Mouse (Mus musculus) heart, embryonic 13.5 days (tissue): Measurements from ENCODE around the gene Prim2. TPM values are rescaled to one million over a fixed set of nuclear protein-coding genes. Genes with fewer than 3 reads are reported as not detected.

Source experiments
- ATAC-seq: fragments of 200-750 bp; cut with Nextera tagmentation; 2 replicates; pipeline ENCODE4 v1.8.0; 2017; ENCODE audit warnings: moderate TSS enrichment; ENCODE audit not compliant: insufficient number of reproducible peaks, low FRiP score, low TSS enrichment; ENCODE audit errors: extremely low read depth
- H3K27ac ChIP-seq: fragments of 300-500 bp; sonication (generic); replicated peaks from 2 replicates; pipeline ENCODE4 v1.5.1; 2015; ENCODE audit warnings: moderate library complexity, mild to moderate bottlenecking, inconsistent platforms
- H3K27me3 ChIP-seq: fragments of 300-500 bp; sonication (generic); replicated peaks from 2 replicates; pipeline ENCODE4 v1.6.1; 2015; ENCODE audit warnings: mild to moderate bottlenecking, inconsistent platforms
- H3K36me3 ChIP-seq: fragments of 300-500 bp; sonication (generic); 2 replicates; pipeline ENCODE4 v1.6.1; 2015; ENCODE audit warnings: mild to moderate bottlenecking, inconsistent platforms
- H3K4me1 ChIP-seq: fragments of 300-500 bp; sonication (generic); 2 replicates; pipeline ENCODE4 v1.6.1; 2015; ENCODE audit warnings: inconsistent platforms
- H3K4me2 ChIP-seq: fragments of 300-500 bp; sonication (generic); 2 replicates; pipeline ENCODE4 v1.6.1; 2015; ENCODE audit warnings: inconsistent platforms, mild to moderate bottlenecking, moderate library complexity
- H3K4me3 ChIP-seq: fragments of 300-500 bp; sonication (generic); 2 replicates; pipeline ENCODE4 v1.5.1; 2015; ENCODE audit warnings: moderate library complexity, mild to moderate bottlenecking, inconsistent platforms
- H3K9ac ChIP-seq: fragments of 300-500 bp; sonication (generic); 2 replicates; pipeline ENCODE4 v1.6.1; 2015; ENCODE audit warnings: inconsistent platforms, mild to moderate bottlenecking, moderate library complexity
- H3K9me3 ChIP-seq: fragments of 300-500 bp; sonication (generic); 2 replicates; pipeline ENCODE4 v1.6.1; 2016; ENCODE audit warnings: inconsistent platforms
- WGBS: fragments of 180-500 bp; shearing (Covaris S2); methylation state at CpG from one replicate; pipeline ENCODE4 v1.1.7; 2015; ENCODE audit warnings: mixed read lengths; 5-methylcytosine and 5-hydroxymethylcytosine counted together
- polyA plus RNA-seq: library from polyadenylated mRNA; unstranded; fragments of >200 nt; fragmentation: Nextera tagmentation; extraction: Ambion mirVana; gene quantifications from 2 replicates; pipeline ENCODE4 v1.2.1, GENCODE M21; 2015

Gene Prim2
- polyA plus RNA-seq, 1 experiment from 2014 or later, result 18.1 TPM

DNA sequence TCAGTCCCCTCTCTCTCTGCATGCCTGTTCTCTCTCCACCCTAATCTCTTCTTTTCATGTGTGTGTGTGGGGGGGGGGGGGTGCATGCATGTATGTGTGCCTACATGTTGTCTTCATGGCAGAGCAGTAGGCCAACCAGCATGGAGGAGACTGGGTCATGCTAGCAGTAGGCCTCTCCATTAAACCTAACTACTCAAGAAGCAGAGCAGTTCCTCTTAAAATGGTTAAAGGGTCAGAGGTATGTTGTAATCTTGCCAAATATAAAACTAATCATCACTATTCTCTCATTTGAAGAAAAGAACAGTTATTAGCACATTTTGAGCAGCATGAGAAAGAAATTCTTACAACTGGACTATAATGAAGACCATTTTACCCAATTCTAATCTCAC lies 85.0 kb downstream of the Prim2 start:
- no peak overlapping the region for H3K9ac ChIP-seq
- no peak overlapping the region for H3K4me2 ChIP-seq
- H3K27ac ChIP-seq, result no peak overlapping the region
- H3K27me3 ChIP-seq, result no peaks in the 10 kb centered on the region
- H3K36me3 ChIP-seq, result no peaks in the 10 kb centered on the region
- H3K4me1 ChIP-seq, result peaks cover 18% of the 10 kb centered on the region
- ATAC-seq, result no peak
- H3K9me3 ChIP-seq, result no peaks in the 10 kb centered on the region
- H3K4me3 ChIP-seq, result no peak overlapping the region

DNA sequence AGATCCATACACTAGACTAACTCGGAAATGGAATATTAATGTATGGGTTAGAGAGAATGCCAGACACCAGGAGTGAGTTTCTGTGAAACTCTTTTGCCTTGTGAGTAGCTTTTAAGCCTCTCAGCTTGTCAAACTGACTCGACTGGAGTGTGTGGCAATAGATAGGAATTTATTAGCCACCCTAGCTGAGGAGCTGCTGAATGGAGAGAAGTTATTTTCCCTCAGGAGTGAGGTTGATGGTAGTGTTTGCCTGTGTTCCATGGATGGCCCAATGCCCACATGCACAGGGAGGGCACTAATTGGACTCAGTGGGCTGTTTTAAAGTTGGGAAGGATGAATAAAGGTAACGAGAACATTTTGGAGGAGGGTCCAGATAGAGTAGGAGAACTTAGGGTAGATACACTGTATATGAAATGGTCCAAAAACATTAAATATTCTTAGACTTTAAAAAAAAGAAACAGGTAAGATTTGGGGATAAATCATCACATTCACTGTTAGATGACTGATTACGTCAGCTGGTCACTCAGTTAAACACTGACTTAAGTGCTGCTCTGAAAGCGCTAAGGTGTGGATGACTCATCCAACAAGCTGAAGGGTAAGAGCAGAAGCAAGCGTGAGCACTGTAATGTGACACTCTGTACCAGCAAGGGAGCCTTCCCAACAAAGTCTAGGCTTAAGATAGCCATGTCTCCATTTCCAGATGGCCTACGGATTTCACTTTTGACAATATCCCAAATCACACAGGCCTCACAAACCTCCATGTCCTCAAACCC lies 85.6 kb downstream of the Prim2 start:
- Histone ChIP-seq H3K9ac (no peak overlapping the region), H3K9me3 (no peaks in the 10 kb centered on the region), H3K27ac (no peak overlapping the region), H3K36me3 (no peaks in the 10 kb centered on the region), H3K4me1 (peaks cover 18% of the 10 kb centered on the region), H3K4me2 (no peak overlapping the region), H3K27me3 (no peaks in the 10 kb centered on the region), H3K4me3 (no peak overlapping the region)
- WGBS, result 60% methylated on average over 7 of the region's 7 CpGs
- no peak for ATAC-seq

GRCm38 (mm10) chr1:33578593-33578992 lies 91.0 kb downstream of the Prim2 start:
- Histone ChIP-seq H3K27ac (no peak overlapping the region), H3K36me3 (no peaks in the 10 kb centered on the region), H3K4me3 (no peak overlapping the region), H3K27me3 (no peaks in the 10 kb centered on the region), H3K4me1 (peaks cover 10% of the 10 kb centered on the region), H3K4me2 (no peak overlapping the region), H3K9me3 (no peaks in the 10 kb centered on the region), H3K9ac (no peak overlapping the region)
- 74% methylated on average over 6 of the region's 6 CpGs for WGBS
- ATAC-seq, result no peak

GRCm38 (mm10) chr1:33574459-33574858 lies 95.1 kb downstream of the Prim2 start:
- Histone ChIP-seq H3K4me2 (no peak overlapping the region), H3K9me3 (no peaks in the 10 kb centered on the region), H3K27ac (no peak overlapping the region), H3K36me3 (no peaks in the 10 kb centered on the region), H3K9ac (no peak overlapping the region), H3K4me1 (no peaks in the 10 kb centered on the region), H3K4me3 (no peak overlapping the region), H3K27me3 (no peaks in the 10 kb centered on the region)
- ATAC-seq, result no peak
- 79% methylated on average over 6 of the region's 6 CpGs for WGBS

- H3K4me1 ChIP-seq, result no peaks in the 10 kb centered on the region
- H3K27ac ChIP-seq, result no peak overlapping the region
- no peak overlapping the region for H3K4me3 ChIP-seq
- no peak for ATAC-seq
- H3K9ac ChIP-seq, result no peak overlapping the region
- H3K4me2 ChIP-seq, result no peak overlapping the region
- H3K36me3 ChIP-seq, result no peaks in the 10 kb centered on the region
- H3K9me3 ChIP-seq, result no peaks in the 10 kb centered on the region
- 56% methylated on average over 7 of the region's 7 CpGs for WGBS
- H3K27me3 ChIP-seq, result no peaks in the 10 kb centered on the region
Measured at GRCm38 (mm10) chr1:33565764-33566401, 103.7 kb downstream of the Prim2 start.

GRCm38 (mm10) chr1:33564032-33564431 lies 105.6 kb downstream of the Prim2 start:
- Histone ChIP-seq H3K27ac (no peak overlapping the region), H3K9ac (no peak overlapping the region), H3K4me2 (no peak overlapping the region), H3K4me3 (no peak overlapping the region), H3K36me3 (no peaks in the 10 kb centered on the region), H3K27me3 (no peaks in the 10 kb centered on the region), H3K9me3 (no peaks in the 10 kb centered on the region), H3K4me1 (no peaks in the 10 kb centered on the region)
- ATAC-seq, result no peak
- 70% methylated on average over 6 of the region's 6 CpGs for WGBS

- Histone ChIP-seq H3K27ac (no peak overlapping the region), H3K36me3 (no peaks in the 10 kb centered on the region), H3K4me1 (no peaks in the 10 kb centered on the region), H3K27me3 (no peaks in the 10 kb centered on the region), H3K9ac (no peak overlapping the region), H3K9me3 (no peaks in the 10 kb centered on the region), H3K4me2 (no peak overlapping the region), H3K4me3 (no peak overlapping the region)
- 90% methylated on average over 3 of the region's 3 CpGs for WGBS
- ATAC-seq, result no peak
Measured at GRCm38 (mm10) chr1:33563611-33564010, 106.0 kb downstream of the Prim2 start.

- Histone ChIP-seq H3K4me3 (no peak overlapping the region), H3K9ac (no peak overlapping the region), H3K4me1 (0 out of 2 replicates have a peak, but pooled peaks cover 13% of the 10 kb centered on the region), H3K4me2 (no peak overlapping the region), H3K27ac (no peak overlapping the region), H3K36me3 (no peaks in the 10 kb centered on the region), H3K9me3 (no peaks in the 10 kb centered on the region), H3K27me3 (no peaks in the 10 kb centered on the region)
- 49% methylated on average over 4 of the region's 4 CpGs for WGBS
- ATAC-seq, result no peak
Measured at GRCm38 (mm10) chr1:33556638-33557037, 113.0 kb downstream of the Prim2 start.

DNA sequence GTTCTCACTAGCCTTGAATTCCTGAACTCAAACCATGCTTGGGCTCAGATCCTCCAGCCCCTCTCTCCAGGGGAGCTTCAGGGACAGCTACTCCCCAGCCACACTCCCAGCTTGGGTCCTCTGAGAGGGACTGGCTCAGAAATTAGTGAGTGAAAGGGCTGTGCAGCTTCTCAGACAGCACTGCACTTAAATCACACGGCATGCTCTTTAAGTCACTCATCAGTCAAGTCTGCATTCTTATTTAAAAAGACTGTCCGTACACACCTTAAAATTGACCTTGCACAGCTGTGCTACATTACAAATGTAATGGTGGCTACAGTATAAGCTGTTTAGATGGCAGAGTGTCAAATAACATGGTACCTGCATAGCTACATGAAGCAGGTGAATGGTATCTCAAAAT lies 114.0 kb downstream of the Prim2 start:
- Histone ChIP-seq H3K36me3 (no peaks in the 10 kb centered on the region), H3K27me3 (no peaks in the 10 kb centered on the region), H3K4me1 (0 out of 2 replicates have a peak, but pooled peaks cover 13% of the 10 kb centered on the region), H3K4me3 (no peak overlapping the region), H3K9ac (no peak overlapping the region), H3K27ac (no peak overlapping the region), H3K9me3 (no peaks in the 10 kb centered on the region), H3K4me2 (no peak overlapping the region)
- 60% methylated on average over 2 of the region's 2 CpGs for WGBS
- no peak for ATAC-seq

DNA sequence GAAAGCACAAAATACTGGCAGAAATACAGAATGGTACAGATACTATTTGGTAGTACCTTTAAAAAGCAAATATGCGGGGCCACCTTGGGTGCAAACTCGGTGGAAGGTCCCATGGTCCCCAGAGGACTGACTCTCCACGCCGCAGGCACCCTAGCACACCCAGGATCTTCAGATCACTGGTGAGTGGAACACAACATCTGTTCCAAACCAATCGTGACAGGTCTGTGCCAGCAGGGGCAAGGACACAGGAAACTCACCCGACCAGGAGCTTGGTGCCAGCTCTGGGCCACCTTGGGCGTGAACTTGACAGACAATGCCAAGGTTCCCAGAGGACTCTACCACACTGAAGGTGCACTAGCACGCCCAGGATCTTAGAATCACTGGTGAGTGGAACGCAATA lies 118.2 kb downstream of the Prim2 start:
- Histone ChIP-seq H3K9ac (no peak overlapping the region), H3K27ac (no peak overlapping the region), H3K36me3 (no peaks in the 10 kb centered on the region), H3K4me3 (no peak overlapping the region), H3K4me1 (0 out of 2 replicates have a peak, but pooled peaks cover 11% of the 10 kb centered on the region), H3K4me2 (no peak overlapping the region), H3K27me3 (no peaks in the 10 kb centered on the region), H3K9me3 (no peaks in the 10 kb centered on the region)
- 89% methylated on average over 9 of the region's 9 CpGs for WGBS
- ATAC-seq, result no peak

DNA sequence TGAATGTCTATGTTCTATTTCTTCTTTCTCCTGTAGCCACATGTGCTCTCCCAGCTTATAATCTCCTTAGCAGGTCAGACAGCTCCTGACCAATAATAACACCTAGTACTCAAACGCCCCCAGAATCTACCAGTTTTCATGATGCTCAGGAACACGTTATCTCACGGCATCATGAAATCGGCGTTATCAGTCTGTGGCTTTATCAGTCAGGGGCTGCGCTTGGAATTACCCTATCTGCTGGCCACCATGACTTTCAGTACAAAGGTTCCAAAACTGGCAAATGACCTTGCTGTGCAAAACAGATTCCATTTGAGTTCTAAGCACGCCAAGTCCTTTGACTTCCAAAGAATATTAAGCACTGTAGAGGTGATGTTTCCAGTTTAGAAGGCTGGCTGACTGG lies 127.9 kb downstream of the Prim2 start:
- no peak overlapping the region for H3K9ac ChIP-seq
- H3K4me2 ChIP-seq, result no peak overlapping the region
- no peaks in the 10 kb centered on the region for H3K27me3 ChIP-seq
- H3K4me1 ChIP-seq, result no peaks in the 10 kb centered on the region
- H3K9me3 ChIP-seq, result 0 out of 2 replicates have a peak, but pooled peaks cover 6% of the 10 kb centered on the region
- WGBS, result 67% methylated on average over 7 of the region's 7 CpGs
- no peak overlapping the region for H3K4me3 ChIP-seq
- peaks cover 8% of the 10 kb centered on the region; the same call in 1 of the 2 replicates for H3K36me3 ChIP-seq
- no peak for ATAC-seq
- H3K27ac ChIP-seq, result no peak overlapping the region

- no peak overlapping the region for H3K4me2 ChIP-seq
- no peaks in the 10 kb centered on the region for H3K27me3 ChIP-seq
- H3K9ac ChIP-seq, result no peak overlapping the region
- no peak overlapping the region for H3K4me3 ChIP-seq
- no peak for ATAC-seq
- H3K9me3 ChIP-seq, result 0 out of 2 replicates have a peak, but pooled peaks cover 8% of the 10 kb centered on the region
- H3K27ac ChIP-seq, result no peak overlapping the region
- H3K36me3 ChIP-seq, result peaks cover 10% of the 10 kb centered on the region; the same call in 1 of the 2 replicates
- no peaks in the 10 kb centered on the region for H3K4me1 ChIP-seq
Measured at GRCm38 (mm10) chr1:33537948-33538347, 131.6 kb downstream of the Prim2 start.
